Mouse (Mus musculus) embryonic facial prominence, embryonic 10.5 days (tissue): Measurements from ENCODE around the gene Xaf1. TPM values are rescaled to one million over a fixed set of nuclear protein-coding genes. Genes with fewer than 3 reads are reported as not detected.
"Not testable (repeated sequence)": the region's sequence is repeated elsewhere in the genome, so short reads cannot be mapped to it uniquely, and the experiment has no call there.

Source experiments
- DNase-seq: peaks from one replicate; pipeline ENCODE4 v3.0.0-alpha.2; 2017; ENCODE audit warnings: low spot score
- H3K27ac ChIP-seq: fragments of 300-500 bp; sonication (generic); replicated peaks from 2 replicates; pipeline ENCODE4 v1.5.1; 2016; ENCODE audit warnings: mild to moderate bottlenecking
- H3K27me3 ChIP-seq: fragments of 300-500 bp; sonication (generic); replicated peaks from 2 replicates; pipeline ENCODE4 v1.6.1; 2016; ENCODE audit warnings: low read depth, mild to moderate bottlenecking; ENCODE audit not compliant: poor library complexity, severe bottlenecking
- H3K36me3 ChIP-seq: fragments of 300-500 bp; sonication (generic); replicated peaks from 2 replicates; pipeline ENCODE4 v1.6.1; 2016; ENCODE audit warnings: mild to moderate bottlenecking, moderate library complexity
- H3K4me1 ChIP-seq: fragments of 300-500 bp; sonication (generic); 2 replicates; pipeline ENCODE4 v1.6.1; 2016
- H3K4me3 ChIP-seq: fragments of 300-500 bp; sonication (generic); 2 replicates; pipeline ENCODE4 v1.5.1; 2016; ENCODE audit warnings: mild to moderate bottlenecking, moderate library complexity
- H3K9me3 ChIP-seq: fragments of 300-500 bp; sonication (generic); 2 replicates; pipeline ENCODE4 v1.6.1; 2016; ENCODE audit warnings: mild to moderate bottlenecking
- WGBS: fragments of 180-500 bp; shearing (Covaris S2); methylation state at CpG from one replicate; pipeline ENCODE4 v1.1.7; 2016; 5-methylcytosine and 5-hydroxymethylcytosine counted together
- polyA plus RNA-seq: library from polyadenylated mRNA; unstranded; fragments of >200 nt; fragmentation: Nextera tagmentation; extraction: Ambion mirVana; gene quantifications from 2 replicates; pipeline ENCODE4 v1.2.1, GENCODE M21; 2016

Gene Xaf1
- polyA plus RNA-seq, 1 experiment from 2014 or later: 3.2 TPM

DNA sequence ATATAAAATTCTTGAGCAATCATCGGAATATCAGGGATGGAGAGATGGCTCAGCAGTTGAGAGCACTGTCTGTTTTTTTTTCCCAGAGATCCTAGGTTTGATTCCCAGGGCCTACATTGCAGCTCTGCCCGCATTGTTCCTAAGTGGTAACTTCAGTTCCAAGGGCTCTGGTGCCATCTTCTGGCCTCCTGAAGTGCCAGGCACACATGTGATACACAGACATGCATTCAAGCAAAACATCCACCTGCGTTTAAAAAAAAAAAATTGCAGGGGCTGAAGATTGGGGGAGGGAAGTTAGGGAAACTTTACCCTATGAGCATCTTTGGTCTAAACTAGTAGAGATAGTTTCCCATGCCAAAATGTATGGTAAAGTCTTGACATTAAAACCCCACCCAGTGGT is 23.0 kb downstream of the Xaf1 start:
- Histone ChIP-seq H3K27me3 (no peaks in the 10 kb centered on the region), H3K4me1 (no peaks in the 10 kb centered on the region), H3K9me3 (no peaks in the 10 kb centered on the region), H3K4me3 (no peak overlapping the region), H3K36me3 (no peaks in the 10 kb centered on the region), H3K27ac (no peak overlapping the region)
- no peak for DNase-seq
- 68% methylated on average over 3 of the region's 3 CpGs for WGBS

DNA sequence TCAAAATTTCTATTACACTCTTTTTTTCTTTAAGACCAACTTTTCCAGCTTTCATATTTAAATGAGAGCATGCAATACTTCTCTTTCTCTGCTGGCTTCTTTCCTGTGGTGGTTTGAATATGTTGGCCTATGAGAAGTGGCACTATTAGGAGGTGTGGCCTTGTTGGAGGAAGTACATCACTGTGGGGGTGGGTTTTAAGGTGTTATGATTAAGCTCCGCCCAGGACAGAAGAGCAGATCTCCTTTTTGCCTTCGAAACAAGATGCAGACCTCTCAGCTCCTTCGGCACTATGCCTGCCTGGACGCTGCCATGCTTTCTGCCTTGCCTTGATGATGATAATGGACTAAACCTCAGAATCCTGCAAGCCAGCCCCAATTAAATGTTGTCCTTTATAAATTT is 24.3 kb downstream of the Xaf1 start:
- Histone ChIP-seq H3K9me3 (no peaks in the 10 kb centered on the region), H3K4me1 (no peaks in the 10 kb centered on the region), H3K27me3 (no peaks in the 10 kb centered on the region), H3K27ac (no peak overlapping the region), H3K36me3 (no peaks in the 10 kb centered on the region), H3K4me3 (no peak overlapping the region)
- no peak for DNase-seq
- 87% methylated on average over 4 of the region's 4 CpGs for WGBS

DNA sequence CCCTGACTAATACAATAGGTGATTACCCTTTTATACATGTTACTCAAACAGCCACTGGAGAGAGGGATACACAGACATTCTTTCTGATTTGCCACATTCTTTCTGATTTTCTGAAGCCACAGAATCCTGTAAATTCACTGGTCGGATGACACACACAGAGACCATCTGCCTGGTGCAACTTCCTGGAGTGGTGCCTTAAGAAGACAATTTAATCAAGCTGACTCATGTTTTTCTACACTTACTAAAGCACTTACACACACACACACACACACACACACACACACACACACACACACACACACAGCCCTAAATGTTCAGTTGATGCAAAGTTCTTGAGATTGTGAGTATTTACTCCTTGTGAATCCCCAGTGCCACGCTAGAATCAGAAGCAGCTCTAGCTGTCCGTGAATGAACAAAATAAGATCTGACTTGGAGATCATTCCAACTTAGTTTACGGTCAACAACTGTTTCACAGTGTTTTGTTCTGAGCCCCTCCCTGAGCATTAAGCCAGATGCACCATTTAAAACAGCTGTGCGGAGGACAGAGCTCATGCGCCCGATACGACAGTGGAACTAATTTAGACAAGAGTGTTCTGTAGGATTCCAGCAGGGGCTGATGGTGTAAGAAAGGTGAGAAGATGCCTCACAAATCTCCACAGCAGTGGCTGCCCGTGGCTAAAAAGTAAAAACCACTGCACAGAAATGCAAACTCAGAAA is 31.7 kb downstream of the Xaf1 start:
- Histone ChIP-seq H3K4me3 (no peak overlapping the region), H3K27me3 (no peaks in the 10 kb centered on the region), H3K36me3 (no peaks in the 10 kb centered on the region), H3K4me1 (peaks cover 4% of the 10 kb centered on the region), H3K27ac (no peak overlapping the region), H3K9me3 (no peaks in the 10 kb centered on the region)
- DNase-seq: no peak
- WGBS: 84% methylated on average over 9 of the region's 9 CpGs

DNA sequence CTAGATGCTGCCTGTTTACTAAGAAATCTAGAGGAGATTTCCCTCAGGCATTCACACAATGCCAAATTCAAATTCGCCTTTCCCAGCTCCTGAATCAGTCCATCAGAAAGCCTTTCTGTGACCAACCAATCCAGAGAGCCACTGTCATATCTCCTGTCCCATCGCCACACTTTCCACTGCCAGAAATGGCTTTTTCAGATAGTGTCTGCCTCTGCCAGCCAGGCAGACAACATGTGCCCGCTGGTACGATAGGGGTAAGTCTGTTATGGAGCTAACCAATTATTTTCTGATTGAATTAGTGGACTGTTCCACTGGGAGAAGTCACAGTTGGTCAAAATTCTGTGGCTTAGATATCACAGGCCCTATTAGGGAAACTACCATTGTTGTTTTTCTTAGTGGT is 33.2 kb downstream of the Xaf1 start:
- 80% methylated on average over 4 of the region's 4 CpGs for WGBS
- H3K27ac ChIP-seq: no peak overlapping the region
- H3K27me3 ChIP-seq: 0 out of 2 replicates have a peak, but pooled peaks cover under 1% of the 10 kb centered on the region

DNA sequence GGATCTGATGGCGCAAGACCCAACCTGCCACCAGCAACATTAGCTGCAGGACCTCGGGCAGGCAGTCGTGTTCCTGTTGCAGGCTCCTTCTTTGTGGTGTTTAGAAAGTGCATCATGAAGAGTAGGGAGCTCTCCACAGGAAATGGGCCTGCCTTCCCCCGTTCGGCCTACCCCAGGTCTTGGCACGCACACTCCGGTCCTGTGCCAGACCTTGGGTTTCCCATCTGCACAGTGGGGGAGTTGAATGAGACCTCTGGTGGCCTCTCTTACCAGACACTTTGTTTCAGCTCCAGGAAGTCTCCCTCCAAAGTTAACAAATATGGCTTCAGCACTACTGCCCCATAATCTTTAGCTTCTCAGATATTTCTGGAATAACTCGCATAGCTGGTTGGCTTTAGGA is 35.3 kb downstream of the Xaf1 start:
- WGBS: 86% methylated on average over 8 of the region's 8 CpGs
- Histone ChIP-seq H3K4me1 (peaks cover 10% of the 10 kb centered on the region), H3K9me3 (no peaks in the 10 kb centered on the region), H3K27ac (no peak overlapping the region), H3K36me3 (no peaks in the 10 kb centered on the region), H3K4me3 (no peak overlapping the region), H3K27me3 (peaks cover 6% of the 10 kb centered on the region; the same call in 1 of the 2 replicates)
- DNase-seq: no peak

More for the DNA sequence above, 33.2 kb downstream of the Xaf1 start:
- Histone ChIP-seq H3K4me3 (no peak overlapping the region), H3K4me1 (peaks cover 10% of the 10 kb centered on the region), H3K36me3 (no peaks in the 10 kb centered on the region), H3K9me3 (no peaks in the 10 kb centered on the region)
- no peak for DNase-seq

DNA sequence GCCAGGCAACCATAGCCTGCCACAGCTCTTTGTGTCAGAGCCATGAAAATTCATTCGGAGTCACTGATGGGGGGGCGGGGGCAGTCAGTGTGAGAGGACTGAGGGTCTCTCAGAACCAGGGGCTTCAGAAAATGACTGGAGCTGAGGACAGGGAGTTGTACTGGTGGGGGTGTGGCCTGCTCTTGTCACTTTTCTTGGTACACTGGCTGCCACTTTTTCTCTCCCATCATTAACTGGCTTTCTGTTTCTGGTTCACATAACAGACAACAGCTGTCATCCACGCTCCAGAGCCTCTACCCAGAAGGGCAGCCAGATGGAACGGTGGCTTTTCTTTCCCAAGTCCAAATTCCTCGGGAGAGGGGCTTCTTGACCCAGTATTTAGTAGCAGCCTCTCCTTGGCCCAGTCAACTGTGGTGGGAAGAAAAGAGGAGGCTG is 37.0 kb downstream of the Xaf1 start:
- no peak overlapping the region for H3K4me3 ChIP-seq
- no peaks in the 10 kb centered on the region for H3K9me3 ChIP-seq
- DNase-seq: peak; percentile 27
- peaks cover 13% of the 10 kb centered on the region for H3K4me1 ChIP-seq
- no peaks in the 10 kb centered on the region for H3K36me3 ChIP-seq
- H3K27ac ChIP-seq: no peak overlapping the region; the same call in 1 of the 2 replicates
- 54% methylated on average over 5 of the region's 5 CpGs for WGBS
- H3K27me3 ChIP-seq: peaks cover 6% of the 10 kb centered on the region; the same call in 1 of the 2 replicates

DNA sequence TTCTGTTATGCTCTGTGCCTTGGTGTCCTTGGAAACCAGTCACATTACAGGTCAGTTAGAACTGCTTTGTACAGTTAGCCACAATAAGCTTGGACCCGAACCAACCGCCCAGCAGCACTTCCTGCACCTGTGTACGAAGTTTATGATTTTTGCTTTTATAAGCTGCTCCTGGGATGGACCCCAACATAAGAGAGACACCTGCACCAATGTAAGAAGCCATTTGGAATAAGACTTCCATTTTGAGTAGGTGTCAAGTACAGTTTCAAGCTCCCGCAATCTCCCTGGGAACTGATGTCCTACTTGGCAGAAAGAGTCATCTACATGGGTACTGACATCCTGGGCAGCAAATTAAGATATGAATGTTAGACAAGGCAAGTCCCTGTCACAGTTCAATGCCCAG is 38.3 kb downstream of the Xaf1 start:
- no peak for DNase-seq
- Histone ChIP-seq H3K9me3 (no peaks in the 10 kb centered on the region), H3K4me1 (peaks cover 13% of the 10 kb centered on the region), H3K36me3 (no peaks in the 10 kb centered on the region), H3K27me3 (peaks cover 6% of the 10 kb centered on the region; the same call in 1 of the 2 replicates), H3K4me3 (no peak overlapping the region), H3K27ac (no peak overlapping the region)
- 89% methylated on average over 4 of the region's 4 CpGs for WGBS

DNA sequence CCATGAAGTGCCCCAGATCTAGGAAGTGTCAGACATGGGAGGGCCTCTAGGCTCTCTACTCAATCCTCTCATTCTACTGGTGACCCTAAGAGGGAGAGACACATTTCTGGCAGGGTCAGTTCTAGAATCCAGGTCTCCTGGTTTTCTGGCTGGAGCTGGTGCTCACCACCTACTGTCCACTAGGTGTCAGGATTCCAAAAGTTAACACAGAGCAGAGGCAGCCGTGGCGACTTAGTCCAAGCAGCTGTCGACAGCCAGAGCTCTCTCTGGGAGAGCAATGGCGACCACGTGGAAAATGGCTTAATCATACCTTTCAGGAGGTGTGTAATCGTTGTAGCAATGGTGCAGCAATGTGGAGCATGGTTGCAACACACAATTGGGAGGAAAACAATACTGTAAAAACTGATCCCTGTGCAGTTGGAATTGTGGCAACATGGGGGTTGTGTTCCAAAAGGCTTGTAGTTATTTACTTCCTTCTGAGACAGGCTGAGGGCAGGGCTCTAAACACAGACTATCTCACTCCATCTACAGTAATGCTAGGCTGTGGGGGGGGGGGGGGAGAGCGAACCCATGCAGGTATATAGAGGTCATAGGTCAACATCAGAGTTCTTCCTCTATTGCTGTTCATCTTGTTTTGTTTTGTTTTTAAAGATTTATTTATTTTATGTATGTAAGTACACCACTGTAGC is 41.3 kb downstream of the Xaf1 start:
- 11% methylated on average over 7 of the region's 7 CpGs for WGBS

DNA sequence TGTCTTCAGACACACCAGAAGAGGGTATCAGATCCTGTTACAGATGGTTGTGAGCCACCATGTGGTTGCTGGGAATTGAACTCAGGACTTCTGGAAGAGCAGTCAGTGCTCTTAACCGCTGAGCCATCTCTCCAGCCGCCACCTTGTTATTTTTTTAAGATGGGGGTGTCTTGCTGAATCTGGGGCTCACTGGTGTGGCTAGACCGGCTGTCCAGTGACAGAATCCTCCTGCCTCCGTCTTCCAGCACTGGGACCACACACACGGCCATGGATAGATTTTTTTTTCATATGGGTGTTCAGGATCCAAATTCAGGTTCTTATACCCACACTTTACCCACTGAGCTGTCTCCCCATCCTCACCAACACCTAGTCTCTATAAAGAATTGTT is 41.8 kb downstream of the Xaf1 start:
- H3K4me3 ChIP-seq, H3K36me3 ChIP-seq, H3K4me1 ChIP-seq, H3K27ac ChIP-seq, DNase-seq, H3K9me3 ChIP-seq, H3K27me3 ChIP-seq: not testable (repeated sequence)
- WGBS: 93% methylated on average over 5 of the region's 5 CpGs

More for the DNA sequence above, 41.3 kb downstream of the Xaf1 start:
- Histone ChIP-seq H3K27ac (no peak overlapping the region), H3K27me3 (peaks cover 6% of the 10 kb centered on the region; the same call in 1 of the 2 replicates), H3K4me3 (no peak overlapping the region), H3K4me1 (peaks cover 11% of the 10 kb centered on the region), H3K36me3 (no peaks in the 10 kb centered on the region), H3K9me3 (no peaks in the 10 kb centered on the region)
- DNase-seq: peak; percentile 72

DNA sequence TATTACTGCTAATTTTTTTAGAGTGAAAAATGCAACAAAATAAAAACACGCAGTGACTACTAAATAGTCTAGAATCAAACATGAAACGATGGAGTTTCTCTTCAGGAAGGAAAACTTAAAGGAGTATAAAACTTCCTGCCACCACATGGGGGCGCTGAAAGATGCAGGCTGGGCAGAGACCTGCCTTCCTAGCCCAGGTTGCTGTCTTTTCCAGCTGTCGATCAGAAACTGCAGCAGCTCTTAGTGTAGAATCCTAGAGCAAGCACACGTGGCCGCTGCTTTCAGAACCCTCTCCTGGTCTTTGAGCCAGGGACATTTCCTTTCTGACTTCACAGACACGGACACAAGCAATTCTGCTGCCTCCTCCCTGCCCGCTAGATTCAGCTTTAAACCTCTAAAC is 42.5 kb downstream of the Xaf1 start:
- WGBS: 29% methylated on average over 8 of the region's 8 CpGs
- Histone ChIP-seq H3K4me1 (peaks cover 10% of the 10 kb centered on the region; the same call in 1 of the 2 replicates), H3K27me3 (peaks cover 6% of the 10 kb centered on the region; the same call in 1 of the 2 replicates), H3K4me3 (no peak overlapping the region), H3K36me3 (no peaks in the 10 kb centered on the region), H3K27ac (no peak overlapping the region), H3K9me3 (no peaks in the 10 kb centered on the region)
- peak; percentile 73 for DNase-seq

DNA sequence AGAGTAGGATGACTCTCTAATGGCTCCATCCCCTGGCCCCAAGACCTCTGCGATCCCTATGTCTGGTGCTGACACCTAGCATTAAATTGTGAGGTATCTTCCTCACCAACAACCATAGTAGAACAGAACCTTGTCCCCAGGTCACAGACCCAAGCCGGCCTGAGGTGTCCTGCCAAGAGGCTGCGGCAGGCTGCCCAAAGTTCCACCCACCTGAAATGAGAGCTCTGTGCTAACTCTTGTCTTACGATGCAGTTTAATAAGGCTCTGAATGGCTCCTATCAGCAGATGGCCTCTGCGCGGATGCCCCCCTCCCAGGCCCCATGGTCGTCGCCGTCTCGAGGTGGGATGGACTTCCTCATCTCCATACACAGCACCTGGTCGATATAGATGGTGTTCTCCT is 43.1 kb downstream of the Xaf1 start:
- peaks cover 12% of the 10 kb centered on the region; the same call in 1 of the 2 replicates for H3K4me1 ChIP-seq
- no peak for DNase-seq
- no peaks in the 10 kb centered on the region for H3K9me3 ChIP-seq
- H3K36me3 ChIP-seq: no peaks in the 10 kb centered on the region
- peaks cover 6% of the 10 kb centered on the region; the same call in 1 of the 2 replicates for H3K27me3 ChIP-seq
- H3K27ac ChIP-seq: no peak overlapping the region
- WGBS: 89% methylated on average over 11 of the region's 11 CpGs
- H3K4me3 ChIP-seq: no peak overlapping the region

DNA sequence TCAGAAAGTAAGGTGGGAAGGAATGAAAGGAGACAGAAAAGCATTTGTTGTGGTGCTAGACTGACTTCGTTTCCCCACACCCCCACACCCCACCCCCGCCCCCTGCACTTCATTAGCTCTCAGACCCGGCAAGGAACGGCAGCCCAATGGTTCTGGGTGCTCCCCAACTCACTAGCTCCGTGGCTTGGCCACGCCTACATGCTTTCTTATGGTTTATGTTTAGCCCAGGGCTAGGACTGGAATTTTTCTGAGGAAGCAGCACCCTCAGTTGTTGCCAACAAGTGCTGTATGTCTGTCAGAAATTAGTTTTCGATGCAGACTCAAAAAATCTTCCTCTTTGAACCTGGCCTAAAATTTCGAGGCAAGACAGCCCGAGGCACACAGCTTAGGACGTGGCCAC is 47.1 kb downstream of the Xaf1 start:
- Histone ChIP-seq H3K4me3 (no peak overlapping the region), H3K36me3 (no peaks in the 10 kb centered on the region), H3K27me3 (no peaks in the 10 kb centered on the region), H3K27ac (no peak overlapping the region), H3K9me3 (no peaks in the 10 kb centered on the region), H3K4me1 (peaks cover 9% of the 10 kb centered on the region; the same call in 1 of the 2 replicates)
- WGBS: 61% methylated on average over 10 of the region's 10 CpGs
- no peak for DNase-seq

DNA sequence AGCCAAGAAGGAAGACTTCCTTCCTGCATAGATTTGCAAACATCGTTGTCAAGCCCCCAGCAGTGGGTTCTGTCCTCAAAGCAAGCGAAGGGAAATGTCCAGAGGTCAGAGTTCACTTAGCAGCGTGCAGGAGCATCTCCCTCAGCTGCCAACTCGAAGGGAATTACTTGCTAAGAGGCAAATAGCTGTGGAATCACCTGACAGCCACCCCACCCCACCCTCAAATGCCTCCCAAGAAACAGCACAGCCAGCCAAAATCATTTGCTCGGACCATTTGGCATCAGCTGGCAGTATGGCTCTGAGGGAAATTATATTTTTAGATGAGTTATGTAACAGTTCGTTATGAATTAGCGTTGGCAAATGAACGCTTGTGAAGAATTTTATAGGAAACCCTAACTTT is 47.6 kb downstream of the Xaf1 start:
- no peaks in the 10 kb centered on the region for H3K9me3 ChIP-seq

More for the DNA sequence above, 47.6 kb downstream of the Xaf1 start:
- DNase-seq: no peak
- WGBS: 52% methylated on average over 8 of the region's 8 CpGs
- no peaks in the 10 kb centered on the region for H3K36me3 ChIP-seq
- no peaks in the 10 kb centered on the region for H3K27me3 ChIP-seq
- peaks cover 9% of the 10 kb centered on the region; the same call in 1 of the 2 replicates for H3K4me1 ChIP-seq
- H3K4me3 ChIP-seq: no peak overlapping the region
- H3K27ac ChIP-seq: no peak overlapping the region
